Mouse (Mus musculus) CH12.LX (cell line): ENCODE data around the gene Il18r1.

ENCODE experiments used
- CHD2 ChIP-seq: IDR thresholded peaks from 2 replicates; pipeline ENCODE4 v1.6.1; 2011; ENCODE audit warnings: low read length, improper control_type of control experiment
- CTCF ChIP-seq, 2 experiments: IDR thresholded peaks in 1 of 2; conservative IDR thresholded peaks in 1 of 2; 2 replicates each; pipeline ENCODE4 v1.5.1; 2011 to 2012; ENCODE audit warnings: low read depth in 2 of 2, low read length in 2 of 2, improper control_type of control experiment in 1 of 2, inconsistent platforms in 1 of 2, mild to moderate bottlenecking in 1 of 2, moderate library complexity in 1 of 2
- EP300 ChIP-seq: IDR thresholded peaks from 2 replicates; pipeline ENCODE4 v1.6.1; 2011; ENCODE audit warnings: low read length, improper control_type of control experiment
- JUND ChIP-seq: conservative IDR thresholded peaks from 2 replicates; pipeline ENCODE4 v1.6.1; 2011; ENCODE audit warnings: low read depth, low read length, improper control_type of control experiment
- MAFK ChIP-seq: IDR thresholded peaks from 2 replicates; pipeline ENCODE4 v1.6.1; 2011; ENCODE audit warnings: low read length, improper control_type of control experiment; ENCODE audit not compliant: insufficient replicate concordance
- POLR2A ChIP-seq: IDR thresholded peaks from 2 replicates; pipeline ENCODE4 v1.6.1; 2011; ENCODE audit warnings: low read depth, mild to moderate bottlenecking, improper control_type of control experiment, low read length
- TCF12 ChIP-seq: IDR thresholded peaks from 2 replicates; pipeline ENCODE4 v1.6.1; 2014; ENCODE audit warnings: low read depth, mild to moderate bottlenecking, inconsistent platforms, low read length, improper control_type of control experiment
- UBTF ChIP-seq: IDR thresholded peaks from 2 replicates; pipeline ENCODE4 v1.6.1; 2012; ENCODE audit warnings: low read depth, mild to moderate bottlenecking, inconsistent platforms, low read length, improper control_type of control experiment, moderate library complexity
- USF1 ChIP-seq: IDR thresholded peaks from 2 replicates; pipeline ENCODE4 v1.6.1; 2014; ENCODE audit warnings: low read depth, mild to moderate bottlenecking, inconsistent platforms, low read length, improper control_type of control experiment
- USF2 ChIP-seq: conservative IDR thresholded peaks from 2 replicates; pipeline ENCODE4 v1.6.1; 2011; ENCODE audit warnings: low read depth, low read length, improper control_type of control experiment
- ZC3H11A ChIP-seq: IDR thresholded peaks from 2 replicates; pipeline ENCODE4 v1.6.1; 2012; ENCODE audit warnings: low read depth, mild to moderate bottlenecking, inconsistent platforms, low read length, improper control_type of control experiment

DNA sequence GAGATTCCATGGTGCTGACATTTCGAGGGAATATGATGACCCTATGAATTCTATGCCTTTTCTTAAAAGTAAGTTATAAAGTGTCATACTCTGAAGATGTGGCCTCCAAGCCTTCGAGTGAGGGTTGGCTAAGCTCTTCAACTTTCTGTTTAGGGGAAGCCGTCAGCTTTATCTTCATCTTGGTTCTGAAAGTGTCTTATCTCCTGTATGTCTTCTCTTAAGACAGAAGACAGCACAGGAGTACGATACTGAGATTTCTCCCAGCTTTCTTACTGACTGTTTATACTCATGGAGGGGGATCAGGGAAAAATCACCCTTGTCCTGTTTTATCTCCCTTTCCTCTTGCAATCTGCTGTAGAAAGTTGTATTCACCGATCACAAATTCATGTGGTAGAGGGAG lies 9.0 kb downstream of the Il18r1 start:
- TF ChIP-seq CTCF (conservative IDR thresholded peaks at IDR 0.05 in 1 of 2, IDR thresholded peaks at IDR 0.05 in 1 of 2; ENCODE audit: low read depth in 2 of 2, low read length in 2 of 2) (no peak), UBTF (no peak), MAFK (no peak), POLR2A (no peak), CHD2 (no peak), JUND (no peak), EP300 (no peak), TCF12 (no peak), USF1 (no peak), USF2 (no peak), ZC3H11A (no peak)
